Mouse (Mus musculus) thymus, adult 18-20 months (tissue): ENCODE data around the gene Ctbs.
A peak's percentile ranks its signal among the peaks of the same experiment; 100 is the strongest.

Source experiments
- DNase-seq, 2 experiments: peaks; one replicate each; pipeline ENCODE4 v3.0.0; 2022; ENCODE audit warnings: mixed read lengths in 2 of 2

Ctbs gene

GRCm38 (mm10) chr3:146433681-146434350 lies 15.8 kb upstream of the Ctbs start:
- DNase-seq = no peak

- no peak for DNase-seq
These were observed 14.9 kb upstream of the Ctbs start for GRCm38 (mm10) chr3:146434686-146435085.

DNA sequence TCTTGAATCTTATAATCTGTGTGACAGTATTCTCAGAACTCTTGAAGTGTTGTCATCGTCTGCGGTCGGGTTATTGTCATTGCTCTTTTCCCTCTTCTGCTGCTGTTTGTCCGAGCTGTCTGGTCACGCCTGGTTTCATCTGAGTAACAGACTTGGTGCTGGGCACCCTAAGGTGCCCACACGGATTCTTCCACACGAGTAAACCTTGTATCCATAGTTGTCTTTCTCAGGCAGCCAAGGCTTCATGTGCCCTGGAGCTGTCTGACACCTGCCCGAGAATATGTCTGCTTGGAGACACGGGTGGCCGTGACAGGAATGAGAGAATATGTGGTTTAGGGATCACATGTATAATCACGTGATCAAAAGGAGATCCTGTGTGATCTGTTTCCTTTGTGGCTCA lies 14.1 kb upstream of the Ctbs start:
- DNase-seq = no peak

GRCm38 (mm10) chr3:146436114-146436513 lies 13.5 kb upstream of the Ctbs start:
- DNase-seq = no peak

- DNase-seq = no peak
These were observed 9.6 kb upstream of the Ctbs start for GRCm38 (mm10) chr3:146440011-146440410.

DNA sequence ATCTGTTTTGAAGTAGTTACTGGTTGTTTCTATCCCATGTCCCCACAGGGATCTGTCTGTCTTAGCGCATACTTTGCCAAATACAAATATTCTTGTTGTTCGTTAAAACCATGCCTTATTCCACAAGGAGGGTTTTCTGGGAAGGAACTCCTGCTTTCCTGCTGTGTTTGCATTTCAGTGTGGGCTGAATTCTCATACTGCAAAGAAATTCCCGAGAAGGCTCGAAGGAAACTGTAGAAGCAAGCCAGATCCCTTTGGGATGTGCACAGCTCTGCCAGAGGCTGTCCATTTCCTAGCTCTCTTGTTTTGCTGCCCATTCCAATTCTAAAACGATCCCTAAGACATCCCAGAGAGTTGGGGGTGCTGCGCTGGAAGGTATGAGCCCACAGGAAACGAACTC lies 9.2 kb upstream of the Ctbs start:
- no peak for DNase-seq

GRCm38 (mm10) chr3:146442484-146442883 lies 7.1 kb upstream of the Ctbs start:
- DNase-seq = no peak

DNA sequence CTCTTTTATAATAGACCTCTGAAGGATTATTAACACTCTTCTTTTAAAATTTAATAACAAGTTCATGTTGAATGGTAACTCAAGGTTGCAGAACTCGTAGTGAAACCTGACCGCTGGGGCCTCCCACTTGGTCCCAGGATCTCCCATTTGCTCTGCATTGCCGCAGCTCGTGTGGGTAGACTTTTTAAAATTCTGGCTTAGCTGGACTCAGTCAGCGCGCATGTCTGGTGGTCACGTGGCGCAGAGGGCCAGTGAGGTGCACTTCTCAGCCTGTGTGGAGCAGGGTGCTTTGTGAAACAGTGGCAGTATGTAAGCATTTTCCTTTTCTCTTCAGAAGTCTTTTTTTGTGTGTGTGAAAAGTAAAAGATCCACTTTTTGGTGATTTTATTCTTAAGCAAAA lies 6.7 kb upstream of the Ctbs start:
- DNase-seq = no peak

GRCm38 (mm10) chr3:146443380-146443779 lies 6.2 kb upstream of the Ctbs start:
- DNase-seq = no peak

DNA sequence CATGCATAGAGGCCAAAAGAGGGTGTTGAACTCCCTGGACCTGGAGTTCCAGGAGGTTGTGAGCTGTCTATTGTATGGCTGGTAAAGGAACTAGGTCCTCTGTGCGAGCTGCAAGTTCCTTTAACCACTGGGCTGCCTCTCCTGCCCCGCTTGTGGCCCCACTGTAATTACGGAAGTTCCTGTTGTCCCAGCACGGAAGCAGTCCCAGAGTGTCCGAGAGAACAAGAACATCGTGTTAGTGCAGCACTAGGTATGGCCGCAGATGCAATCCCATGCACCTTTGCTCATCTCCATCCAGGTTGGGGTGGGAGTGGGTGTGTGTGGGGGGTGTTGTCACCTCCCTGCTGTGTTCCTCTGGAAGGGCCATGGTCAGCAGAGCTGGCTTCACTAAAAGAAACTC lies 4.7 kb upstream of the Ctbs start:
- no peak for DNase-seq

- DNase-seq = no peak
These were observed 2.4 kb upstream of the Ctbs start for GRCm38 (mm10) chr3:146447156-146447555.

DNA sequence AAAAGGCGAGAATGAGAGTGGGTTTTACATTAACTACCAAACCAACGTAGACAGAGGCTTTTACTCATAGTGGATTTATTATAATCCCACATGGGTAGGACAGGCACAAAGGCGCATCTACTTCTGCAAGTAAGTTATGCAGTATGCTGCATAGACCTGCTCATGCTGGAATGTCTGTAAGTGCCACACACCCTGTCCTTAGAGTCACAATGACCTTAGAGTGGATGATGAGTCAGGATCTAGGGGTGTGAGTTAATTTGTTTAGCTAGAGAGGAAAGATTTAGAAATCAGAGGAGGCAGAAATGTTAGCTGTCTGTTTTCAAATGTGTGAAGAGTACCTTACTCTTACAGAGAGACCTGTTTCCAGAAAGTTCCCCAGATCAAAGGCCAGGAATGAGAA lies 2.0 kb upstream of the Ctbs start:
- no peak for DNase-seq

- no peak for DNase-seq
These were observed 1.2 kb upstream of the Ctbs start for GRCm38 (mm10) chr3:146448372-146448771.

- no peak for DNase-seq
These were observed 626 bp upstream of the Ctbs start for GRCm38 (mm10) chr3:146448969-146449368.

DNA sequence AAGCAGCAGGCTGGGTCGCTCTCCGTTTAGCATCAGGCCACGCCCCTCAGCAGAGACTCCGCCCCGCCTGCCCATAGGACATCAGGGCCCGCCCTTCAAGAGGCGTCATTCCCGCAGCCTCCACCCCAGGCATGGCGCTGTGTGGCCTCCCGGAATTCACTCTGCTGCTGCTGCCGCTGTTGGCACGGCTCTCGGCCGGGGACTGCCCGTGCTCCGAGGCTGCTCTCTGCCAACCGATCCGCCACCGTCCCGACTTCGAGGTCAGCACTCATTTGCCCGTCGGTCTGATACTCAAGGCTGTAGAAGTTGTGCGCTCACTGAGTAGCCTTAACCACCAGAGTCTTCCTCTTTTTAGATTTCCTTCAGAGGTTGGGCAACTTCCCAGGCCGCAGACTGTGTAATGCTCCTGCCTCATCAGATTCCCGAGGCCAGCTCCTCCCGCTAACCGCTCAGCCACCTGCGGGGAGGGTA lies 811 bp downstream of the Ctbs start:
- DNase-seq = peak; percentile 81 to 84

DNA sequence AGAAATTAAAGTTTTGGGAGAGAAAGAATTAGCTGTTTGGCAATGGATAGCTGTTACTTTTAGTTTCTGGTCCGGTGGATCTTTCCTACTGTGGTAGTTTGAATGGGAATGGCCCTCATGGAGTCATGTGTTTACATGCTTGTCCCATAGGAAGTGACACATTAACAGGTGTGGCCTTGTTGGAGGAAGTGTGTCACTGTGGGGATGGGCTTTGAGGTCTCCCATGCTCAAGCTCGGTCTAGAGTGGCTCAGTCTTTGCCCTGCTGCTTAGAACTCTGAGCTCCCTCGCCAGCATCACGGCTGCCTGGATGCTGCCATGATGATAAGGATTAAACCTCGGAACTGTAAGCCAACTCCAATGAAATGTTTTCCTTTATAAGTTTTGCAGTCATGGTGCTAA lies 1.8 kb downstream of the Ctbs start:
- DNase-seq = no peak

GRCm38 (mm10) chr3:146462939-146463338 lies 13.3 kb downstream of the Ctbs start:
- no peak for DNase-seq

DNA sequence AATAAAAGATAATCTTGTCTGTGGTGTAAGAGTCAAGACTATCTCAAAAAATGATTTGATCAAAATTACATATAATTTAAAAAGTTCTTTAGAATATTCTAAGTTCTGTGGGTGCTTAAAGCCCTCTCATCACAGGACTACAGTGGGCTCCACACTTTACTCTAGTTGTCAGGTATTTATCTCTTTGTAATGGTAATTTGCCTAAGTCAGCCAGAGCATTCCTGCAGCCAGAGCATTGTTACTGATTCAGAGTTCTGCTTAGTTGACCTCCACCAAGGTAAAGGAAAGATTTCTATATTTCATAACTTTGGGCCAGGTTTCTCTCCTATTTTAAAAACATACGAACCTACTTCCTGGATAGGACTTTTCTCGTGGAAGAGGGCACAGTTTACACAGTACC lies 19.6 kb downstream of the Ctbs start:
- DNase-seq = no peak

DNA sequence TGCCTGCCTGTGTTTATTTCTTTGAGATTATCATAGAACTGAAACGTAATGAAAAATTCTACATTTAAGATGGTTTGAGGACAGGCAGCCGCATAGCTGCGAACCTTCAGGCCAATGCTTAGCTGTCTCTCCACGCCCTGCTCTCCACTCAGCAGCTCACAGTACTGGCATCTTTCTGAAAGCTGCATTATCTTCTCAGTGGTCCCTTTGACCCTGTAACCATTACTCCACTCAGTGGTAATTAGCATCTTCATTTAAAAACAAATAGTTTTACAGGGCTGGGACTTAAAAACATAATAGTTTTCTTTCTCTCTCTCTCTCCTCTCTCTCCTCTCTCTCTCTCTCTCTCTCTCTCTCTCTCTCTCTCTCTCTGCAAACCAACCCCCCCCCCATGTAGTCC lies 23.1 kb downstream of the Ctbs start:
- DNase-seq = no peak

DNA sequence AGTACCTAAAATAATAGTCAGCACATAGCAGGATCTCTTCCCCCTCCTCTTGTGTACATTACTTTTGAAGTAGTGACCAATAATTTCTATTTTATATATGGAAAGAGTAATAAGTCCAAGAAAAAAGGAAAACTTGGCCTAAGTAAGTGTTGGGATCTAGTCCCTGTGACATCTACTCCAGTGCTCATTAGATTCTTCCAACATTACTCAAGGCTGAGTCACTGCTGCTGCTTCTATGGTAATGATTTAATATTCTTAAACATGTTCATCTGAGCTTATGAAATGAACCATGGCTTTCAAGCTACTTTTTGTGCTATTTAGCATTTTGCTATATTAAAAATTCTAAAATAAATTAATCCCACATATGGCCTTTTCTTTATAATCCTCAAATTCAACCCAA lies 24.1 kb downstream of the Ctbs start:
- no peak for DNase-seq

- DNase-seq = no peak
These were observed 24.8 kb downstream of the Ctbs start for GRCm38 (mm10) chr3:146474428-146474827.

DNA sequence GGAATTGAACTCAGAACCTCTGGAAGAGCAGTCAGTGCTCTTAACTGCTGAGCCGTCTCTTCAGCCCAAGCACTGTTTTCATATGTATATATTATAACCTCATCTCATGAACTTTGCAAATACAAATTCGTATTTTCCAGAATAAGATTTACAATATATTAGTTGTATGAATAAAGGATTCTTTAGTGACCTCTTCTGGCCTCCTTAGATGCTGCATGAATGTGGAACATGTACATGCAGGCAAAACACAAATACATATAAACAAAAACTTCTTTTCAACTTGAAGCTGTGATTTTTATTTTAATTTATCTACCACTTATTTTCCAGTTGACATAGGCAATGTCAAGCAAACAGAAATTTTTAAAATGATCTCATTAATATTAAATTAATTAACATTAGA lies 32.4 kb downstream of the Ctbs start:
- DNase-seq = no peak

DNA sequence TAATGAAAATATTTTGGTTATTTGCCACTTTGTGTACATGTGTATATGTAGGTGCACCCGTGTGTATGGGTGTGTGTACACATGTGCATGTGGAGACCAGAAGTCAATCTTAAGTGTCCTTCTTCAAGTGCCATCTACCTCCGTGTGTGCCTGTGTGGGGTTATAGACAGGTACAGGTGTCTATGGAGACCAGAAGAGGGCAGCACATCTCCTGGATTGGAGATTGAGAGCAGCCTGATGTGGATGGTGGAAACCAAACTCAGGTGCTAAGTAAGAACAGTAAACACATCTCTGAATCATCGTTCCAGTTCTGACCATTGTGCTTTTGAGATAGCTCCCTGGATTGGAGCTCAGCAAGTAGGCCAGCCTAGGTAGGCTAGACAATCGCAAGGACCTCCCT lies 36.9 kb downstream of the Ctbs start:
- no peak for DNase-seq

GRCm38 (mm10) chr3:146494941-146495340 lies 45.3 kb downstream of the Ctbs start:
- no peak for DNase-seq

- no peak for DNase-seq
These were observed 49.4 kb downstream of the Ctbs start for GRCm38 (mm10) chr3:146498989-146499388.
